Mouse (Mus musculus) forebrain, embryonic 11.5 days (tissue): ENCODE results near the gene Nuak1. TPM values are rescaled to one million over a fixed set of nuclear protein-coding genes. Genes with fewer than 3 reads are reported as not detected.

Experiments used
- ATAC-seq: fragments of 200-750 bp; cut with Nextera tagmentation; replicated peaks from 2 replicates; pipeline ENCODE4 v1.8.0; 2017; ENCODE audit warnings: moderate TSS enrichment; ENCODE audit not compliant: low FRiP score
- DNase-seq: peaks from one replicate; pipeline ENCODE4 v3.0.0-alpha.2; 2017; ENCODE audit warnings: low spot score
- H3K27ac ChIP-seq: fragments of 300-500 bp; sonication (generic); 2 replicates; pipeline ENCODE4 v1.5.1; 2014; ENCODE audit warnings: low read depth, low read length
- H3K27me3 ChIP-seq: fragments of 300-500 bp; sonication (generic); 2 replicates; pipeline ENCODE4 v1.6.1; 2014; ENCODE audit warnings: mild to moderate bottlenecking, low read length, mixed read lengths; ENCODE audit not compliant: control insufficient read depth, insufficient read depth
- H3K36me3 ChIP-seq: fragments of 300-500 bp; sonication (generic); 2 replicates; pipeline ENCODE4 v1.6.1; 2014; ENCODE audit warnings: mild to moderate bottlenecking, low read length, moderate library complexity, mixed read lengths; ENCODE audit not compliant: control insufficient read depth, insufficient read depth
- H3K4me1 ChIP-seq: fragments of 300-500 bp; sonication (generic); replicated peaks from 2 replicates; pipeline ENCODE4 v1.6.1; 2014; ENCODE audit warnings: low read length, mixed read lengths; ENCODE audit not compliant: control insufficient read depth, insufficient read depth
- H3K4me2 ChIP-seq: fragments of 300-500 bp; sonication (generic); 2 replicates; pipeline ENCODE4 v1.6.1; 2014; ENCODE audit warnings: low read depth, mild to moderate bottlenecking, low read length, moderate library complexity, mixed read lengths; ENCODE audit not compliant: severe bottlenecking
- H3K4me3 ChIP-seq: fragments of 300-500 bp; sonication (generic); 2 replicates; pipeline ENCODE4 v1.5.1; 2014; ENCODE audit warnings: low read depth, low read length
- H3K9ac ChIP-seq: fragments of 300-500 bp; sonication (generic); 2 replicates; pipeline ENCODE4 v1.6.1; 2014; ENCODE audit warnings: low read length
- H3K9me3 ChIP-seq: fragments of 300-500 bp; sonication (generic); 2 replicates; pipeline ENCODE4 v1.6.1; 2016; ENCODE audit warnings: low read length, mixed read lengths; ENCODE audit not compliant: control insufficient read depth
- WGBS: fragments of 180-500 bp; shearing (Covaris S2); extraction: QIAGEN DNeasy Blood & Tissue Kit; methylation state at CpG from one replicate; pipeline ENCODE4 v1.1.7; 2014; 5-methylcytosine and 5-hydroxymethylcytosine counted together
- polyA plus RNA-seq: library from polyadenylated mRNA; unstranded; fragments of >200 nt; fragmentation: Nextera tagmentation; extraction: Ambion mirVana; gene quantifications from 2 replicates; pipeline ENCODE4 v1.2.1, GENCODE M21; 2014

Gene Nuak1
- polyA plus RNA-seq, 1 experiment from 2014 or later: 2.9 TPM

DNA sequence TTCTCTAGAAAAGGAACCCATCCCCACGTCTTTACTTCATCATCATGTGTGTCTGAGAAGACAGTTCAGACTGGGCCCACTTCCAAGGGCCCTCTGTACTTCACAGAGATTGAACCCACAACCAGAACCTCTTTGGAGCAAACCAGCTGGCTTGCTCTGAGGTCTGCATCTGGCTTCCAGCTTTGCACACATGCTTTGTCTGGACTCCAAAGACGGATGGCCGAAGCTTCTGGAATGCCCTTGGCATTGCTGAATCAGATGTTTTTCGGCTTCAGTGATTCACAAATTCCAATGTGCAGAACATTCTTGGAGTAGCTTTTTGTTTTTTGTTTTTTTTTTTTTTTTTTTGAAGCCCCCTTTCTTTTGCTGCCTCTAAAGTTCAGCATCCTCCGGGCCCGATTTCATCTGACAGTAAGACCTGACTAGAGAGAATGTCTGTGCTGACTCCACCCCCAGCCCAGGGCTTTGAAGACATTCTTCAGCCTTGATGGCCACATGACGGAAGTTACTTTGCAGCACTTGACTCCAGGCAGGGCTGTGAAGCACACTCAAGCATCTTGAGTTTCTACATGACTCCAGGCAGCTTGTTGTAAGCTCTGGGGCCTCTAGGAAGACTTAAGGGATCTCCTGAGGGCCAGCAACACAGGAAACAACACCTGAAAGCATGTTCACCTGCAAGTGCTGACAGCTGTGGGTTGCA is 75.1 kb downstream of the Nuak1 start:
- H3K27ac ChIP-seq: no peak overlapping the region
- DNase-seq: no peak
- no peaks in the 10 kb centered on the region for H3K36me3 ChIP-seq
- 86% methylated on average over 7 of the region's 7 CpGs for WGBS
- no peak for ATAC-seq
- H3K4me1 ChIP-seq: no peaks in the 10 kb centered on the region
- no peaks in the 10 kb centered on the region for H3K27me3 ChIP-seq
- H3K9me3 ChIP-seq: no peaks in the 10 kb centered on the region
- H3K4me2 ChIP-seq: no peak overlapping the region
- no peak overlapping the region for H3K4me3 ChIP-seq
- no peak overlapping the region for H3K9ac ChIP-seq

DNA sequence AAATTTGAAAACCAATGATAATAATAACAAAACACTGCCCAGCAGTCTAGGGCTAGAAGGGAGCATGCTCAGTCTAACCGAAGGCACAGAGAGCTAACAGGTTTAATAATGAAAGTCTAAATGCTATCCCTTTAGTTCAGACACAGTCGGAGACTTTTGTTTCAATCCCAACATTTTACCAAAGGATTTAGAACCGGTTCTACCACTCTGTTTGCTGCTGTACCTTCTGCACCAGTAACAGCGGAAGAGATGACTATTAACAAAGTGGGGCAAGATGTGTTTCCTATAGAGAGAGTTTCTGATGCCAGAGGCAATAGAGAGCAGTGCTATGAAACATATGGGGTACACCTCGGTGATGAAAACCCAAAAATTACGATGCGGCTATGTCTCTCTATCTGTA is 76.6 kb downstream of the Nuak1 start:
- no peaks in the 10 kb centered on the region for H3K36me3 ChIP-seq
- no peaks in the 10 kb centered on the region for H3K9me3 ChIP-seq
- H3K4me1 ChIP-seq: no peaks in the 10 kb centered on the region
- 88% methylated on average over 7 of the region's 7 CpGs for WGBS
- ATAC-seq (no peak), DNase-seq (no peak)
- H3K9ac ChIP-seq: no peak overlapping the region
- H3K4me2 ChIP-seq: no peak overlapping the region
- no peak overlapping the region for H3K4me3 ChIP-seq
- no peaks in the 10 kb centered on the region for H3K27me3 ChIP-seq
- H3K27ac ChIP-seq: no peak overlapping the region

DNA sequence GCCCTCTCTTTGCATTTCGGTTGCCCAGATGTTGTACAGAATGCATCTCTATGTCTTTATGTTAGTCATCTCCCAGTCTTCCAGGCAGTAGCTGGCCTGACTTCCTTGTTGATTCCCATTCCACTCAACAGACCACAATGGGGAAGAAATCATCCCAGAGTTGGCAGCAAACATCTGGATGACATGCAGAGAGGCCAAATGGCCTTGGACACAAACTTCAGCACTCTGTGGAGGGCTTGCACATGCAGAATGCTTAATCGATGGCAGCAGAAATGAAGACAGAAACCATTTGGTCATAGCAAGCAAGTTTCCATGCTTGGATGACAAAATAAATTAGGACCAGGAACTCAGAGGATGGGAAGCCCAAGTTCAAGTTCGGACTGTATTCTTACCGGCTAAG is 79.4 kb downstream of the Nuak1 start:
- Histone ChIP-seq H3K36me3 (no peaks in the 10 kb centered on the region), H3K4me2 (no peak overlapping the region), H3K27ac (no peak overlapping the region), H3K9me3 (no peaks in the 10 kb centered on the region), H3K27me3 (no peaks in the 10 kb centered on the region), H3K4me1 (no peaks in the 10 kb centered on the region), H3K4me3 (no peak overlapping the region), H3K9ac (no peak overlapping the region)
- ATAC-seq: no peak
- DNase-seq: no peak
- 94% methylated on average over 4 of the region's 4 CpGs for WGBS

DNA sequence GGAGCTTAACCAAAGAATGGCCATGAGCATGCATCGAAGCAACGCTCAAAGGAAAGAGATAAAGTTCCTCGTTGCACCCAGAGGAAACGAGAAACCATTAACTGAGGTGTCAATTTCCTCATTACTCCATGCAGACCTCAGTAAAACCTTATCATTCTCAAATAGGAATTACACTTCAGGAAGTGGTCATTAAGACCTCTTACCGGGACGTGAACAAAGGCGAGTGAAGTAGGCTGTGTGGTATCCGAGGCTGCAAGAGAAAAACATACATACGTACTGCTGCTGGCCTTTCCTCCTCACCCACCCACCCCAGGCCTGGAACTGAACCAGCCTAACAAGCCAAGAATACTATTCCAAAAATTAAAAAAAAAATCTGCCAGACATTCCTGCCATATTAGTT is 80.0 kb downstream of the Nuak1 start:
- Histone ChIP-seq H3K9me3 (no peaks in the 10 kb centered on the region), H3K9ac (no peak overlapping the region), H3K4me2 (no peak overlapping the region), H3K27ac (no peak overlapping the region), H3K4me1 (no peaks in the 10 kb centered on the region), H3K4me3 (no peak overlapping the region), H3K27me3 (no peaks in the 10 kb centered on the region), H3K36me3 (no peaks in the 10 kb centered on the region)
- WGBS: 89% methylated on average over 9 of the region's 9 CpGs
- ATAC-seq (no peak), DNase-seq (no peak)

DNA sequence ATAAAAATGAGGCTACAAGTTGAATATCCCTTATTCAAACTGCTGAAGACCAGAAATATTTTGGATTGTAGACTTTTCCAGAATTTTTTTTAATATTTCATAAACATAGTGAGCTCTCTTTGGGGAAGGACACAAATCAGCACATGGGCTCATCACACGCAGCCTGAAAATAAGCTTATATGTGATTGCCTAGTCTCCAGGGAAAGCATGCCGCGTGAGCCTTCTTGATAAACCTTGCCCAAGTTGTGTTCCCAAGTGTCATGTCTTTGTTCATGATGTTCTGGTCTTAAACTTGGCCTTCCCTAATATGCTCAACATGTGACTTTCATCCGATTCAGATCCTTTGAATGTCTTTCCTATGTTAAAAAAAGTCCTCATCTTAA is 81.7 kb downstream of the Nuak1 start:
- Histone ChIP-seq H3K4me2 (no peak overlapping the region), H3K4me1 (no peaks in the 10 kb centered on the region), H3K27me3 (no peaks in the 10 kb centered on the region), H3K9ac (no peak overlapping the region), H3K36me3 (no peaks in the 10 kb centered on the region), H3K9me3 (no peaks in the 10 kb centered on the region), H3K4me3 (no peak overlapping the region), H3K27ac (no peak overlapping the region)
- ATAC-seq (no peak), DNase-seq (no peak)
- WGBS: 94% methylated on average over 4 of the region's 4 CpGs

DNA sequence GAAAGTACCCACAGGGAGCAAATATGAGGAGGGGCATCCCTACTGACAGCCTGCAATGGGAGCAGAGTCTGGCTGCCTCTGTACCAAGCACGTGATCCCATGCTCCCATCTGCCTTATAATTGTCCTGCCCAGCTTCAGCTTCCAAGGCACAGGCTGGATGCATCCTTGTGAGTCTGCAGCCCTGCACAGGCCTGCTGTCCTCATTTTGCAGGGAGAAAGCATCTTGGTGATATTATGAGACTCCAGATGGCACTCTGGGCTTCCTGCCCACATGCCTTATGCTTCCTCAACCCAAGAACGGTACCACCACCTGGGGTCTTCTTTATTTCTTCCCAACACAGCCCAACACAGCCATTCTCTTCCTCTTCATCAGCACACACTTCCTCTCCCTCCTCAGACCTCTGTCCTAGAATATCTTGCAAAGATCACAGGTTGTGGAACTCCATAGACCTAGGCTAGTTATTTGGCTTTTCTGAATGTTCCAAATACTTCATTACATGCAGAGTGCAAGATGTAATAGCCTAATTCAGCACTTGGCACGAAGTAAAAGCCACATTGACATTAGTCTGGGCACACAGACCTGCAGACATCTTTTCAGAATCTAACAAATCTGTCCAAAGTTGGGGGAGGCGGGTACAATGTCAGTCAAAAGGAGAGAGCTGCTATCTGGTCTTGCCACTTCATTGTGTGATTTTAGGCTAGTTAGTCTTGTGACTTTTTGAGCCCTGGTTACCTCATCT is 82.2 kb downstream of the Nuak1 start:
- no peaks in the 10 kb centered on the region for H3K27me3 ChIP-seq
- no peaks in the 10 kb centered on the region for H3K4me1 ChIP-seq
- no peaks in the 10 kb centered on the region for H3K9me3 ChIP-seq
- H3K27ac ChIP-seq: no peak overlapping the region
- H3K36me3 ChIP-seq: no peaks in the 10 kb centered on the region
- no peak for ATAC-seq
- no peak overlapping the region for H3K4me2 ChIP-seq
- H3K4me3 ChIP-seq: no peak overlapping the region
- 73% methylated on average over 4 of the region's 4 CpGs for WGBS
- H3K9ac ChIP-seq: no peak overlapping the region
- DNase-seq: no peak

DNA sequence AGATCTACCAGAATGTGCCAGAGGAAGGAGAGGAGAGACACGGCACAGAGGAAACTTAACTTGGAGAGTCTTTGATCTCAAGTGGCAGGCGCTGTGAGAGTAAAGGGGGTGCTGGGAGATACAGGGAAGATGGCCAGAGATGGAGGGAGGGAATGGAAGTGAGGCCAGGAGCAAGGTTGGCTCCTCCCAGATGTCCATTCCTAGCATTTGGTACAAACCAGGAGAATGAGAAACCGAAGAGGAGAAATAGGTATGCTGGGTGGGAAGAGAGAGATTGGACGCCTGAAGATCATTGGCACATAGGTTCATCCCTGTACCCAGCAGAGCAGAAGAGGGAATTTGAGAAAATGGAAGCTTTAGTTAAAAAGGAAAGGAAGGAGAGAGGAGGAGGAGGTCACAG is 82.8 kb downstream of the Nuak1 start:
- no peak for ATAC-seq
- no peaks in the 10 kb centered on the region for H3K27me3 ChIP-seq

DNA sequence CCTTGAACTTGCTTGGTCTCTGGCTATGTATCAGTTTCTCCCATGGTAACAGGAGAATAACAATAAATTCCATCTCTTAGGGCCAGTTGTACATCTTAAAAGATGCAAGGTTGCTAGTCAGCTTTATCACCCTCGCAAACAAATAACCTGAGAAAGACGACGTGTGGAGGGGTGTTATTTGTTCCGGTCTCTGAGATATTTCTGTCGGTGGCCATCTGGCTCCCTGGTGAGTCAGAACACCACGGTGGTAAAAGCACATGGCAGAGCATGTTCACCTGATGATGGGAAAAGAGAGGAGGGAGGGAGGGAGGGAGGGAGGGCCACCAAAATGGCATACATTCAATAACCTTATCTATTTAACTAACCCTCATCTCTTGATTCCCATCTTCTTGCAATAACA is 86.1 kb downstream of the Nuak1 start:
- no peak for ATAC-seq
- Histone ChIP-seq H3K4me1 (no peaks in the 10 kb centered on the region), H3K27ac (no peak overlapping the region), H3K4me3 (no peak overlapping the region), H3K4me2 (no peak overlapping the region), H3K36me3 (no peaks in the 10 kb centered on the region), H3K27me3 (no peaks in the 10 kb centered on the region), H3K9me3 (no peaks in the 10 kb centered on the region), H3K9ac (no peak overlapping the region)
- WGBS: 89% methylated on average over 6 of the region's 6 CpGs
- DNase-seq: no peak

More for the DNA sequence above, 82.8 kb downstream of the Nuak1 start:
- no peak overlapping the region for H3K4me3 ChIP-seq
- DNase-seq: no peak
- no peaks in the 10 kb centered on the region for H3K36me3 ChIP-seq
- no peak overlapping the region for H3K4me2 ChIP-seq
- no peaks in the 10 kb centered on the region for H3K4me1 ChIP-seq
- WGBS: 91% methylated on average over 4 of the region's 4 CpGs
- no peak overlapping the region for H3K27ac ChIP-seq
- no peak overlapping the region for H3K9ac ChIP-seq
- no peaks in the 10 kb centered on the region for H3K9me3 ChIP-seq

DNA sequence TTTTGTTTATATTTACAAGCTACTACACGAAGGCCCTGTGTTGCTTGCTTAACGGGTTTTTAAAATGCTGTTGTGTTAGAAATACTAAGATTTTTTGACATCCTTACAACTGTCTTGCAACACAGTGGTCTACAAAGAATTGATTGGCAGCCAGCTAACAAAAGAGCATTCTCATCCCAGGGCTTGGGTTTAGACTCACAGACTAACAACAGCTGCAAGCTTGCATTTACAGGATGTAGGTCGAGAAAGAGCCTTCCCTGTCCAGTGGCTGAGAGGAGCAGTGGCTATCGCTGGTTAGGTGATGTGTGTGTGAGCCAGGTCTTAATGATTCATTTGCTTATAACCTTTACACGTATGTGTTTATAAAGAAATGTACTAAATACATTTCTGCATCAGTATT is 94.7 kb downstream of the Nuak1 start:
- H3K27ac ChIP-seq: no peak overlapping the region
- H3K9me3 ChIP-seq: no peaks in the 10 kb centered on the region
- H3K9ac ChIP-seq: no peak overlapping the region
- H3K4me2 ChIP-seq: no peak overlapping the region
- DNase-seq: no peak
- no peak for ATAC-seq
- no peaks in the 10 kb centered on the region for H3K27me3 ChIP-seq
- H3K4me3 ChIP-seq: no peak overlapping the region
- 70% methylated on average over 5 of the region's 5 CpGs for WGBS
- H3K4me1 ChIP-seq: no peaks in the 10 kb centered on the region
- H3K36me3 ChIP-seq: no peaks in the 10 kb centered on the region
